Mouse (Mus musculus) forebrain, embryonic 15.5 days (tissue): ENCODE data around the gene Sbno2. TPM values are rescaled to one million over a fixed set of nuclear protein-coding genes. Genes with fewer than 3 reads are reported as not detected.

Experiments used
- ATAC-seq: fragments of 200-750 bp; cut with Nextera tagmentation; replicated peaks from 2 replicates; pipeline ENCODE4 v1.8.0; 2017; ENCODE audit warnings: mild to moderate bottlenecking, moderate TSS enrichment, moderate library complexity
- H3K27ac ChIP-seq: fragments of 300-500 bp; sonication (generic); replicated peaks from 2 replicates; pipeline ENCODE4 v1.5.1; 2015; ENCODE audit warnings: mild to moderate bottlenecking, inconsistent platforms
- H3K27me3 ChIP-seq: fragments of 300-500 bp; sonication (generic); 2 replicates; pipeline ENCODE4 v1.6.1; 2015; ENCODE audit warnings: inconsistent platforms
- H3K36me3 ChIP-seq: fragments of 300-500 bp; sonication (generic); 2 replicates; pipeline ENCODE4 v1.6.1; 2015; ENCODE audit warnings: mild to moderate bottlenecking, inconsistent platforms
- H3K4me1 ChIP-seq: fragments of 300-500 bp; sonication (generic); 2 replicates; pipeline ENCODE4 v1.6.1; 2015; ENCODE audit warnings: inconsistent platforms
- H3K4me2 ChIP-seq: fragments of 300-500 bp; sonication (generic); replicated peaks from 2 replicates; pipeline ENCODE4 v1.6.1; 2015; ENCODE audit warnings: mild to moderate bottlenecking, inconsistent platforms
- H3K4me3 ChIP-seq: fragments of 300-500 bp; sonication (generic); 2 replicates; pipeline ENCODE4 v1.5.1; 2015; ENCODE audit warnings: mild to moderate bottlenecking, inconsistent platforms
- H3K9ac ChIP-seq: fragments of 300-500 bp; sonication (generic); replicated peaks from 2 replicates; pipeline ENCODE4 v1.6.1; 2015; ENCODE audit warnings: mild to moderate bottlenecking, inconsistent platforms
- H3K9me3 ChIP-seq: fragments of 300-500 bp; sonication (generic); 2 replicates; pipeline ENCODE4 v1.6.1; 2016; ENCODE audit warnings: inconsistent platforms
- WGBS: fragments of 180-500 bp; shearing (Covaris S2); methylation state at CpG from one replicate; pipeline ENCODE4 v1.1.7; 2015; ENCODE audit warnings: mixed read lengths; 5-methylcytosine and 5-hydroxymethylcytosine counted together
- polyA plus RNA-seq: library from polyadenylated mRNA; unstranded; fragments of >200 nt; fragmentation: Nextera tagmentation; extraction: Ambion mirVana; gene quantifications from 2 replicates; pipeline ENCODE4 v1.2.1, GENCODE M21; 2015

Gene Sbno2
- polyA plus RNA-seq, 1 experiment from 2014 or later: 13.4 TPM

DNA sequence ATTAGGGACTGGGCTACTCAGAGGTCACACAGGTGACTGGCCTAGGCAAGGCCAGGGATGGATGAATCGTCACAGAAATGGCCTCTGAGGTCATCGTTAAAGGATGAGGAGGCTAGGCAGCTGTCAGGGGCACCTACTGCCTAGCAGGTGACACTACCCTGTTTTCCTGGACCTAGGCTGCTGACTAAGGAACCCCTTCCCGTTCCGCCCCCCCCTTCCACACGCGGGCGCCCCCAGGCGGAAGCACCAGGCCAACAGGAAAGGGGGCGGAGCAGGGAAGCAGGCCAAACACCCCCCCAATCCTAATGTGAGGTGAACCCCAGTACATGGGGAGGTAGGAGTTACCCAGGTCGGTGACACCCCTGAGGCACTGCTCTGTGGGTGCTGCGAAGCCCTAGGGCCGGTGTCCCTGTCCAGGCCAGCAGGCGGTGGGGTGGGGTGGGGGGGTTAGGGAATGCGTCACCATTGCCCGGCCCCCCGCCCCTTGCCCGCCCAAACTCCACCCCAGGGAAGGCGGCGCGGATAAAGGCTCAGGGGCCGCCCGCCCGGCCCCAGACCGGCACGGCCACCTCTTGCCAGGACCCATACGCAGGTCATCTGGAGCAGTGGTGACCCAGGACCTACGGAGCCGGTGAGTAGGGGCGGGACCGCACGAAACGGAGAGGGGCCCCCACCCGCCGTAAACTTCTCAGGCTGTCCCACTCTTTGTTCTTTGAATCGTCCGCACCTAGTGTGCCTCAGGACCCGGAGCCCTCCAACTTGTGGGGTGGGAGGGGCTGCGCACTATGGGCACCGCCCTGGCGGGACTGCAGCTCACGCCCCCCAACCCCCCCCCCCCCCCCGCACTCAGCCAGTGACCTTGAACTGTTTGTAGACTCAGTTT is 42.6 kb upstream of the Sbno2 start, which contains the start of gene Midn:
Midn (plus strand) TSS at position 554 of the 883 bp plus-strand sequence.
- Histone ChIP-seq H3K36me3 (peaks cover 28% of the 10 kb centered on the region), H3K4me1 (peaks cover 41% of the 10 kb centered on the region)

DNA sequence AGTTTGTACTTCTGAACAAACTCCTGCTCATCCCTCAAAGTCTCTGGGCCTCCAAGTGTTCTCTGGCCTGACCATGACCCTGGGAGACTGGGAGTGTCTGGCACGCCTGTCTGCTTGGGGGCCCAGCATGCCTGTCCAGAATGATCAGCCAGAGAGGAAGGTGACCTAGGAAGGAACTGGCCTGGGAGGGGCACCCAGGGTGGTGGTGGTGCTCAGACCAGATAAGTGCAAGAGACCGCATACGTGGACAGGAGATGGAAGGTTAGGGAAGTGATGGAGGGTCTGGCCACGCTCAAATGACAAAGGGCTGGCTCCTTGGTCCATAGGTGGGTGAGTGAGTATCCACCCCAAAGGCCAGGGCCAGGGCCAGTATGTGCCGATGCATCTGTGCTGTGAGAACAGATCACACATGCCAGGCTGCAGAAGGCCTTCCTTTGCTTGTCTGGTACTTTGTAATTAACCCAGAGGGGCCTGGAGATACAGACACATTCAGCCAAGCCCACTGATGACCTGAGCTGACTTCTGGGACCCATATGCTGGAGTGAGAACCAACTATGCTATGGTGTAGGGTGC is 41.9 kb upstream of the Sbno2 start:
- peaks cover 39% of the 10 kb centered on the region for H3K4me1 ChIP-seq
- no peak overlapping the region for H3K9ac ChIP-seq
- 77% methylated on average over 5 of the region's 5 CpGs for WGBS
- peak overlapping the region; percentile 80 for H3K4me3 ChIP-seq
- no peak for ATAC-seq
- H3K36me3 ChIP-seq: peaks cover 25% of the 10 kb centered on the region
- H3K27ac ChIP-seq: peak overlapping the region; percentile 100
- peak overlapping the region; percentile 66 for H3K4me2 ChIP-seq
- no peaks in the 10 kb centered on the region for H3K9me3 ChIP-seq
- H3K27me3 ChIP-seq: no peaks in the 10 kb centered on the region

More for the DNA sequence above, 42.6 kb upstream of the Sbno2 start, which contains the start of gene Midn:
- H3K4me2 ChIP-seq: peak within 1 kb of the TSS; percentile 66
- H3K9ac ChIP-seq: peak within 1 kb of the TSS; percentile 98
- peak within 1 kb of the TSS; percentile 100 for H3K27ac ChIP-seq
- peak within 1 kb of the TSS; percentile 80 for H3K4me3 ChIP-seq
- peak; percentile 20 for ATAC-seq
- no peaks in the 10 kb centered on the region for H3K27me3 ChIP-seq
- H3K9me3 ChIP-seq: no peaks in the 10 kb centered on the region
- under 1% methylated on average over 41 of the region's 42 CpGs for WGBS

DNA sequence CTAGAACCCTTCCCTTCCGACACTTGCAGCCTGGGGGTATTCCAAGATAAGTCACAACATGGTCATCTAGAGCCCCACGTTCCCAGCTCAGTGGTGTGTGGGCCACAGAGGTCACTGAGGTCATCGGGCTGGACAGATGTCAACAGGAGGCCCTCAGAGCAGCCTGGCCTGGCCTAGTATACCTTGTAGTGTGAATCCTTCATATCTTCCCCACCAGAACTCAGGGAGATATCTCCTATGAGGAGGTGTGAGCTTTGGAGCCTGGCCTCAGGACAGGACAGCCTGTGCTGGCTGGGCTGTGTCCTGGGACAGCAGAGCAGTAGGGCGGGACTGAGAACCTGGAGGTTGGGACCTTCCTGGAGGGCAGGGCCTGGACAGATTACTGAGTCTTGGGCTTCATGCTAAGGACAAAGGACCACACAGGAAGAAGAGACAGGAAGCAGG is 41.2 kb upstream of the Sbno2 start:
- WGBS: 81% methylated on average over 4 of the region's 4 CpGs
- Histone ChIP-seq H3K4me2 (no peak overlapping the region), H3K9me3 (no peaks in the 10 kb centered on the region), H3K4me3 (no peak overlapping the region), H3K36me3 (peaks cover 18% of the 10 kb centered on the region), H3K27me3 (no peaks in the 10 kb centered on the region), H3K27ac (no peak overlapping the region), H3K9ac (no peak overlapping the region), H3K4me1 (peaks cover 36% of the 10 kb centered on the region)
- ATAC-seq: no peak

DNA sequence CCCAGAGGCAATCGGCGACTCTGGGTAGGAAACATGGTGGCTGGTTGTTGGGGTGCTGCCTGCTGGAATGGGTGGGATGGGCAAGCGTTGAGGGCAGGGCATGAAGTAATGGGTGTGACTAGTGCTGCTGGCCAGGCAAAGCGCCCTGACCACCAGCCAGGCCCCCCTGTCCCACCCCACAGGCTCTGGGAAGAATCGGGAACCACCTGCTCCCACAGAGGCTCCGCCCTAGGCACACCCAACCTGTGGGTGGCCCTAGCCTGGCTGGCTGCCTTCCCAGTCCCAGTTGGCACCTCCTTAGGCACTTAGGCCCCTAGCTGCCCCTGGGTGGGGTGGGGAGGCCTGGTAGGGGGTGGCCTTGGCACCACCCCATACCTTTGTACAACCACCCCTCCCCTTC is 40.5 kb upstream of the Sbno2 start:
- no peak overlapping the region for H3K9ac ChIP-seq
- H3K27ac ChIP-seq: peak overlapping the region; percentile 32
- no peaks in the 10 kb centered on the region for H3K9me3 ChIP-seq
- no peak overlapping the region for H3K4me2 ChIP-seq
- H3K4me1 ChIP-seq: peaks cover 43% of the 10 kb centered on the region
- no peak for ATAC-seq
- H3K27me3 ChIP-seq: no peaks in the 10 kb centered on the region
- no peak overlapping the region for H3K4me3 ChIP-seq
- peaks cover 17% of the 10 kb centered on the region for H3K36me3 ChIP-seq
- WGBS: 84% methylated on average over 6 of the region's 6 CpGs

DNA sequence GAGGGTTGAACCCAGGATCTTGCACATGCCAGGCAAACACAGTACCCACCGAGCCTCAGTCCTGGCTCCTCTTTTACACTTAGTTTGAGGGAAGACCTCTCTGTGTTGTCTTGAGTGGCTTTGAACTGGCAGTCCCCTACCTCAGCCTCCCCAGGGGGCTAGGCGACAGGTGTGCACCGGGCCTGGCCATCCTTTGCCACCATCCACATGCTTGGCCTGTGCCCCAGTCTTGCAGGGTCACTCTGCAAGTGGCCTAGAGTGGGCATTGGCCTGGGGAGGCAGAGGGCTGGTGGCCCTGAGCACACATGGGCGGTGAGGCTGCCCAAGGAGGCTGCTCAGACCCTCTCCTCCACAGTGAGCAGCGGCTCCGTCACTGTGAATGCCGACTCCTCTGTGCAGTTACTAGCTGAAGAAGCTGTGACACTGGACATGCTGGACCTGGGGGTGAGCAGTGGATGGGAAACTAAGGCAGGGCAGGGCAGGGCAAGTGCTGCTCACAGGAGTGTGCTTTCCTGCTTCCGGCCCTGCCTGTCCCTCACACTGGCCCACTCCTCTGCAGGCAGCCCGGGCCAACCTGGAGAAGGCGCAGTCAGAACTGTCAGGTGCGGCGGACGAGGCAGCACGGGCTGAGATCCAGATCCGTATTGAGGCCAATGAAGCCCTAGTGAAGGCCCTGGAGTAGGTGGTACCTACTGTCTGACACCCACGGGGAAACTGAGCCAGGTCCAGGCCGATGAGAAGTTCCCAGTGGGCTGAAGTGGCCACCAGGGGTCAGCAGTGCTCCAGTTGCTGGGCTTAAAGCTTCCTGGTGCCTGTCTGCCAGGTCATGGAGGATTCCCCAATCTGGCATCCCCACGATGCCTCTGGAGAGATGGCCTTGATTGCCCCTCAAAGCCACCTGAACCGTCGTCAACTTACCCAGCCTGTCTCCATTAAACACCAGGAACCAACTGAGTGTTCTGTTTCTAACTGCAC is 39.8 kb upstream of the Sbno2 start:
- Histone ChIP-seq H3K4me1 (peaks cover 48% of the 10 kb centered on the region), H3K9me3 (no peaks in the 10 kb centered on the region), H3K27me3 (no peaks in the 10 kb centered on the region), H3K36me3 (peaks cover 17% of the 10 kb centered on the region), H3K4me3 (peak overlapping the region; percentile 2; the same call in 1 of the 2 replicates), H3K4me2 (no peak overlapping the region), H3K9ac (no peak overlapping the region), H3K27ac (peak overlapping the region; percentile 32)
- 73% methylated on average over 20 of the region's 20 CpGs for WGBS
- no peak for ATAC-seq

DNA sequence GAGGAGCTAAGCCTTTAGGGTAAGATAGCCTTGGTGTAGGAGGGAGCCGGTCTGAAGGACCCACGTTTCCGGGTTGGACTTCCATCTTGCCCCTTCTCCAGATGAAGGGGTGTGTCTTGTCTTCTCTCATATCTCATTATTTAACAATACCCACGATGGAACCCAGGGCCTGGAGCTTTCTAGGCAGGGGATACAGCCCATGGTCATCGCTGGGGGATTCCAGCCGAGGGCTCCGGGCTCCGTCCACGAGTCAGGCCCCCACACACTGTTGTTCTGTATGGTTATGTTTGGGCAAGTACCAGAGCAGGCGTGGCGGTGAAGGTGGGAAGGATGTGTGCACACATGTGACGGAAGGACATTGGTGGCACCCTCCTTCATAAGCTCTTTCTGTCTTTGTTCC is 38.8 kb upstream of the Sbno2 start:
- Histone ChIP-seq H3K27me3 (no peaks in the 10 kb centered on the region), H3K9me3 (no peaks in the 10 kb centered on the region), H3K27ac (no peak overlapping the region), H3K9ac (no peak overlapping the region), H3K36me3 (peaks cover 17% of the 10 kb centered on the region), H3K4me2 (no peak overlapping the region), H3K4me3 (no peak overlapping the region), H3K4me1 (peaks cover 53% of the 10 kb centered on the region)
- ATAC-seq: no peak
- WGBS: 93% methylated on average over 12 of the region's 12 CpGs

DNA sequence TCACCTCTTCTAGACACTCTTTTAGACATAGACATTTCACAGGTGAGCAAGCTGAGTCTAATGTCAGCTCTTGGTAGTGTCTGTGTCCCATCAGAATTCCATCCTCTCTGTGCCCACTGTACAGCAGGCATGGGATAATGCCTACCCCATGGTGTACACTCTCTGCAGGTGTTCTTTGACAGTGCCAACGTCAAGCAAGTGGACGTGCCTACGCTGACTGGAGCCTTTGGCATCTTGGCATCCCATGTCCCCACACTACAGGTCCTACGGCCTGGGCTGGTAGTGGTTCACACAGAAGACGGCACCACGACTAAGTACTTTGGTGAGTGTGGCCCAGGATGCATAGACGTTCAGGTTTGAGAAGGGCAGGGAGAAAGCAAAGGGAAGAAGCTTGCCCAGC is 38.3 kb upstream of the Sbno2 start:
- no peak overlapping the region for H3K4me3 ChIP-seq
- 94% methylated on average over 7 of the region's 7 CpGs for WGBS
- peaks cover 17% of the 10 kb centered on the region for H3K36me3 ChIP-seq
- H3K9me3 ChIP-seq: no peaks in the 10 kb centered on the region
- no peak overlapping the region for H3K27ac ChIP-seq
- peaks cover 54% of the 10 kb centered on the region for H3K4me1 ChIP-seq
- ATAC-seq: no peak
- no peaks in the 10 kb centered on the region for H3K27me3 ChIP-seq
- no peak overlapping the region for H3K4me2 ChIP-seq
- no peak overlapping the region for H3K9ac ChIP-seq

DNA sequence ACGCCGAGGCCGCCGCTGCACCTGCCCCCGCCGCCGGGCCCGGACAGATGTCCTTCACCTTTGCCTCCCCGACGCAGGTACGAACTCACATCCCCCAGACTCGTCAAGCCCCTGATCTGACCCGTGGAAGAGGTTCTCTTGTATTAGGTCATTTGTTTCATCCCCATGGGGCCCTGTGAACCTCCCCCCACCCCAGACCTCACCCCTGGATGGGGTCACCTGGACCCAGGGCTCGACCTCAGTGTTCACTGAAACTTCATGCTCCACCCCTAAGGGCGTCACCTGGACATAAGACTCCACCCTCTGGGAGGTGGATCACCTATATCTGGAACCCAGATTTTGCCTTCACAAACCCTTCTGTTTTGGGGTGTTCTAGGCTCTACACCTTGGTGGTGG is 37.2 kb upstream of the Sbno2 start:
- Histone ChIP-seq H3K27ac (peak overlapping the region; percentile 87), H3K27me3 (no peaks in the 10 kb centered on the region), H3K4me1 (peaks cover 61% of the 10 kb centered on the region), H3K4me3 (peak overlapping the region; percentile 81), H3K36me3 (peaks cover 17% of the 10 kb centered on the region), H3K9ac (peak overlapping the region; percentile 87), H3K9me3 (no peaks in the 10 kb centered on the region), H3K4me2 (peak overlapping the region; percentile 91)
- ATAC-seq: no peak
- WGBS: 0% methylated on average over 15 of the region's 15 CpGs

DNA sequence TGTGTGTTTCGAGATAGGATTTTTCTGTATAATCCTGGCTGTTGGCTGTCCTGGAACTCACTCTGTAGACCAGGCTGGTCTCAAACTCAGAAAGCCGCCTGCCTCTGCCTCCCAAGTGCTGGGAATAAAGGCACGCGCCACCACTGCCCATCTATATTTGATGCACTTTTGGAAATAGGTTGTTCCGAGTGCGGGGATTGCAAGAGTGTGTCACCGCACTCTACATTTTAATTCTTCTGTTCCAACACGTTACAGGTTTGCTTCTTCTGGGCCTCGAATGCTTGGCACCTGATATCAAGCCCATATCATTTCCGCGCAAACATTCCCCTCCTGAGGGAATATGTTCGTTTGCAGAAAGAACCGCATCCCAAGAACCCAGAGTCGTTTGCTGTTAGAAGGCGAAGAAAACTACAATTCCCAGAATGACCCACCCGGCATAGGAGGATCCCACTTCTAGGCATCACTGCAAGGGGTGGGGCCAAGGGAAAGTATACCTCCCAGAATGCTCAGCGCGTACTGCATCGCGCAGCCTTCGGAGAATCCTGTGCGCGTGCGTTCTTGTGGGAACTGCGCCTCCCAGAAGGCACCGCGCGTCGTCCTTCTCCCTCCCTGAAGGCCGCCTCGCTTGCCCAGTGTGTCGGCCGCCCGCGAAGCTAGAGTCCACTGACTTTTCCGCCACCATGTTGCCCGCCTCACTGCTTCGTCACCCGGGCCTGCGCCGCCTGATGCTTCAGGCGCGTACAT is 36.6 kb upstream of the Sbno2 start:
- Histone ChIP-seq H3K4me3 (peak overlapping the region; percentile 81), H3K9me3 (no peaks in the 10 kb centered on the region), H3K4me2 (peak overlapping the region; percentile 91), H3K36me3 (peaks cover 17% of the 10 kb centered on the region), H3K9ac (peak overlapping the region; percentile 87), H3K4me1 (peaks cover 67% of the 10 kb centered on the region), H3K27me3 (no peaks in the 10 kb centered on the region), H3K27ac (peak overlapping the region; percentile 87)
- ATAC-seq: peak; percentile 87
- 1% methylated on average over 43 of the region's 43 CpGs for WGBS

DNA sequence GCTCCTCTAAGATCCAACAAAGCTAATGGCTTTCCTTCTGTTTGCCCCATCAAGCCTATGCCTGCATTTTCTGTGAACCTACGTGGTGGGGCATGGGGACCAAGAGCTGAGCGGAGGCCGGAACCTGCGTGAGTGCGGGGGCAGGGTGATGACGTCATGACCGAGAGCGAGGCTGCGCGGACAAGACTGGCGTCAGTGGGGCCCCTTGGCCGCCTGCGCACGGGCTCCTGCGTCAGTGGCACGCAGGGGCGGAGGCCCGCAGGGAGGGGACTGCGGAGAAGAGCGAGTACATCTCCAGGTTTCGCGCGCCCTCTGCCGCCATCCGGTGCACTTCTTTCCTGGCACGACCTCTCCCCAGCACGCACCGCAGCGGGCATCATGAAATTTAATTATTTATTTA is 35.9 kb upstream of the Sbno2 start:
- H3K27ac ChIP-seq: peak overlapping the region; percentile 87
- ATAC-seq: peak; percentile 40

DNA sequence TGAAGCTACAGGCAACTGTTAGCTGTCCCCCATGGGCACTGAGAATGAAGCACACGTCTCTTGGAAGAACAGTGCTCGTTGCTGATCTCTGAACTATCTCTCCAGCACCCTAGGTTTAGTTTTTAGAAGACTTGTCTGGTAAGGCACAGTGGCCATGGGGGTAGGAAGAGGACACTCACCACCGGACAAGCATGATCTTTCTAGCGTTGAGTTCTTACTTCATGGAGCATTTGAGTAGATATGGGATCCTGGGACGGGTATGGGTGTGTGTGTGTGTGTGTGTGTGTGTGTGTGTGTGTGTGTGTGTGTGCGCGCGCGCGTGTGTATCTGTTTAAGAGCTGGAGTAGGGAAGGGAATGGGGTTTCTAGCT is 35.3 kb upstream of the Sbno2 start, which contains the start of gene Cbarp:
Cbarp (minus strand) TSS at position 170 of the 370 bp plus-strand sequence.
- Histone ChIP-seq H3K4me1 (peaks cover 69% of the 10 kb centered on the region), H3K9me3 (no peaks in the 10 kb centered on the region), H3K4me2 (peak within 1 kb of the TSS; percentile 91), H3K27ac (peak within 1 kb of the TSS; percentile 89), H3K36me3 (peaks cover 23% of the 10 kb centered on the region), H3K4me3 (peak within 1 kb of the TSS; percentile 81), H3K9ac (peak within 1 kb of the TSS; percentile 29), H3K27me3 (no peaks in the 10 kb centered on the region)
- WGBS: 80% methylated on average over 10 of the region's 10 CpGs
- ATAC-seq: no peak

More for the DNA sequence above, 35.9 kb upstream of the Sbno2 start:
- Histone ChIP-seq H3K4me2 (peak overlapping the region; percentile 91), H3K36me3 (peaks cover 17% of the 10 kb centered on the region), H3K4me1 (peaks cover 72% of the 10 kb centered on the region), H3K9me3 (no peaks in the 10 kb centered on the region), H3K4me3 (peak overlapping the region; percentile 81), H3K9ac (peak overlapping the region; percentile 29), H3K27me3 (no peaks in the 10 kb centered on the region)
- under 1% methylated on average over 29 of the region's 29 CpGs for WGBS
